Mouse (Mus musculus): ENCODE data around the gene Snapc1. TPM values are rescaled to one million over a fixed set of nuclear protein-coding genes. Genes with fewer than 3 reads are reported as not detected.

Gene Snapc1
- polyA plus RNA-seq, 1 experiment from 2014 or later, result 8.9 TPM

GRCm38 (mm10) chr12:73939542-73939941 is 24.7 kb upstream of the Snapc1 start:
- Histone ChIP-seq H3K36me3 (ENCODE audit: control insufficient read depth, insufficient read depth, low read length) (peaks cover 15% of the 10 kb centered on the region; the same call in 1 of the 2 replicates), H3K4me1 (replicated peaks; ENCODE audit: control insufficient read depth, insufficient read depth) (no peaks in the 10 kb centered on the region), H3K4me2 (replicated peaks; ENCODE audit: low read depth) (no peak overlapping the region), H3K27me3 (ENCODE audit: control insufficient read depth, insufficient read depth, low read length) (no peaks in the 10 kb centered on the region), H3K27ac (replicated peaks) (no peak overlapping the region), H3K9ac (ENCODE audit: low read length) (no peak overlapping the region), H3K4me3 (ENCODE audit: low read depth, low read length) (no peak overlapping the region), H3K9me3 (ENCODE audit: control insufficient read depth, low read length) (no peaks in the 10 kb centered on the region)
- ATAC-seq (ENCODE audit: low FRiP score, low TSS enrichment) (no peak), DNase-seq (ENCODE audit: low spot score) (no peak)
- WGBS, result 85% methylated on average over 6 of the region's 6 CpGs
- TF ChIP-seq CTCF (IDR thresholded peaks at IDR 0.05; ENCODE audit: low read depth), result no peak
- no peak for TF ChIP-seq EP300 (optimal IDR thresholded peaks at IDR 0.05)

- Histone ChIP-seq H3K9ac (ENCODE audit: low read length) (no peak overlapping the region), H3K9me3 (ENCODE audit: control insufficient read depth, low read length) (no peaks in the 10 kb centered on the region), H3K4me3 (ENCODE audit: low read depth, low read length) (no peak overlapping the region), H3K36me3 (ENCODE audit: control insufficient read depth, insufficient read depth, low read length) (peaks cover 5% of the 10 kb centered on the region; the same call in 1 of the 2 replicates), H3K4me1 (replicated peaks; ENCODE audit: control insufficient read depth, insufficient read depth) (no peaks in the 10 kb centered on the region; the same call in 1 of the 2 replicates), H3K4me2 (replicated peaks; ENCODE audit: low read depth) (no peak overlapping the region), H3K27me3 (ENCODE audit: control insufficient read depth, insufficient read depth, low read length) (no peaks in the 10 kb centered on the region), H3K27ac (replicated peaks) (no peak overlapping the region)
- DNase-seq (ENCODE audit: low spot score) (no peak), ATAC-seq (ENCODE audit: low FRiP score, low TSS enrichment) (no peak)
- TF ChIP-seq CTCF (IDR thresholded peaks at IDR 0.05; ENCODE audit: low read depth) (no peak), EP300 (optimal IDR thresholded peaks at IDR 0.05) (no peak)
- 92% methylated on average over 4 of the region's 4 CpGs for WGBS
Measured at GRCm38 (mm10) chr12:73948415-73948814, 15.9 kb upstream of the Snapc1 start.

GRCm38 (mm10) chr12:73949318-73950058 is 14.8 kb upstream of the Snapc1 start:
- DNase-seq (ENCODE audit: low spot score), result peak; percentile 71
- Histone ChIP-seq H3K4me3 (ENCODE audit: low read depth, low read length) (peak overlapping the region; percentile 38), H3K4me1 (replicated peaks; ENCODE audit: control insufficient read depth, insufficient read depth) (no peaks in the 10 kb centered on the region; the same call in 1 of the 2 replicates), H3K27me3 (ENCODE audit: control insufficient read depth, insufficient read depth, low read length) (no peaks in the 10 kb centered on the region), H3K9me3 (ENCODE audit: control insufficient read depth, low read length) (no peaks in the 10 kb centered on the region), H3K36me3 (ENCODE audit: control insufficient read depth, insufficient read depth, low read length) (no peaks in the 10 kb centered on the region), H3K27ac (replicated peaks) (no peak overlapping the region), H3K9ac (ENCODE audit: low read length) (peak overlapping the region; percentile 47; the same call in 1 of the 2 replicates), H3K4me2 (replicated peaks; ENCODE audit: low read depth) (peak overlapping the region; percentile 73)
- 7% methylated on average over 46 of the region's 46 CpGs for WGBS
- peak; percentile 86 for ATAC-seq (ENCODE audit: low FRiP score, low TSS enrichment)
- TF ChIP-seq CTCF (IDR thresholded peaks at IDR 0.05; ENCODE audit: low read depth) (no peak), EP300 (optimal IDR thresholded peaks at IDR 0.05) (no peak)

- no peaks in the 10 kb centered on the region for H3K27me3 ChIP-seq (ENCODE audit: control insufficient read depth, insufficient read depth, low read length)
- 11% methylated on average over 15 of the region's 15 CpGs for WGBS
Measured at GRCm38 (mm10) chr12:73952879-73953278, 11.4 kb upstream of the Snapc1 start.

GRCm38 (mm10) chr12:73953420-73954186 is 10.7 kb upstream of the Snapc1 start:
- DNase-seq (ENCODE audit: low spot score) (no peak), ATAC-seq (ENCODE audit: low FRiP score, low TSS enrichment) (no peak)
- Histone ChIP-seq H3K27me3 (ENCODE audit: control insufficient read depth, insufficient read depth, low read length) (no peaks in the 10 kb centered on the region), H3K4me1 (replicated peaks; ENCODE audit: control insufficient read depth, insufficient read depth) (no peaks in the 10 kb centered on the region; the same call in 1 of the 2 replicates), H3K9ac (ENCODE audit: low read length) (no peak overlapping the region), H3K36me3 (ENCODE audit: control insufficient read depth, insufficient read depth, low read length) (no peaks in the 10 kb centered on the region), H3K4me2 (replicated peaks; ENCODE audit: low read depth) (peak overlapping the region; percentile 46), H3K27ac (replicated peaks) (no peak overlapping the region), H3K4me3 (ENCODE audit: low read depth, low read length) (peak overlapping the region; percentile 24), H3K9me3 (ENCODE audit: control insufficient read depth, low read length) (no peaks in the 10 kb centered on the region)
- WGBS, result 34% methylated on average over 14 of the region's 14 CpGs
- TF ChIP-seq EP300 (optimal IDR thresholded peaks at IDR 0.05) (no peak), CTCF (IDR thresholded peaks at IDR 0.05; ENCODE audit: low read depth) (no peak)

More at GRCm38 (mm10) chr12:73952879-73953278, 11.4 kb upstream of the Snapc1 start:
- Histone ChIP-seq H3K36me3 (ENCODE audit: control insufficient read depth, insufficient read depth, low read length) (no peaks in the 10 kb centered on the region), H3K4me1 (replicated peaks; ENCODE audit: control insufficient read depth, insufficient read depth) (no peaks in the 10 kb centered on the region; the same call in 1 of the 2 replicates), H3K4me3 (ENCODE audit: low read depth, low read length) (peak overlapping the region; percentile 24), H3K9ac (ENCODE audit: low read length) (0 out of 2 replicates have a peak overlapping the region, but pooled peaks have one; percentile 8), H3K9me3 (ENCODE audit: control insufficient read depth, low read length) (no peaks in the 10 kb centered on the region), H3K27ac (replicated peaks) (no peak overlapping the region), H3K4me2 (replicated peaks; ENCODE audit: low read depth) (peak overlapping the region; percentile 46)
- DNase-seq (ENCODE audit: low spot score) (peak; percentile 37), ATAC-seq (ENCODE audit: low FRiP score, low TSS enrichment) (no peak)
- TF ChIP-seq EP300 (optimal IDR thresholded peaks at IDR 0.05) (no peak), CTCF (IDR thresholded peaks at IDR 0.05; ENCODE audit: low read depth) (no peak)
